Mouse (Mus musculus): ENCODE measurements around the gene Glud1. TPM values are rescaled to one million over a fixed set of nuclear protein-coding genes. Genes with fewer than 3 reads are reported as not detected.
"Not testable (repeated sequence)": the region's sequence is repeated elsewhere in the genome, so short reads cannot be mapped to it uniquely, and the experiment has no call there.

Gene Glud1
- polyA plus RNA-seq, 1 experiment from 2014 or later = 78.8 TPM

GRCm38 (mm10) chr14:34357671-34358455 lies 47.3 kb downstream of the Glud1 start:
- Histone ChIP-seq H3K27me3 (peaks cover 9% of the 10 kb centered on the region), H3K9ac (no peak overlapping the region; the same call in 1 of the 2 replicates), H3K4me2 (replicated peaks) (no peak overlapping the region), H3K4me1 (no peaks in the 10 kb centered on the region), H3K9me3 (no peaks in the 10 kb centered on the region), H3K27ac (no peak overlapping the region), H3K4me3 (no peak overlapping the region), H3K36me3 (no peaks in the 10 kb centered on the region)
- WGBS = 82% methylated on average over 7 of the region's 7 CpGs
- no peak for ATAC-seq (ENCODE audit: low FRiP score, low read depth)

- Histone ChIP-seq H3K9me3 (no peaks in the 10 kb centered on the region), H3K36me3 (no peaks in the 10 kb centered on the region), H3K27ac (no peak overlapping the region), H3K4me2 (replicated peaks) (no peak overlapping the region), H3K9ac (no peak overlapping the region), H3K4me1 (peaks cover 10% of the 10 kb centered on the region), H3K4me3 (no peak overlapping the region), H3K27me3 (peaks cover 24% of the 10 kb centered on the region)
- ATAC-seq (ENCODE audit: low FRiP score, low read depth) = no peak
- WGBS = 54% methylated on average over 5 of the region's 5 CpGs
These were observed 49.2 kb downstream of the Glud1 start for GRCm38 (mm10) chr14:34359676-34360244.

GRCm38 (mm10) chr14:34360251-34360650 lies 49.7 kb downstream of the Glud1 start:
- ATAC-seq (ENCODE audit: low FRiP score, low read depth) = no peak
- H3K27me3 ChIP-seq = peaks cover 24% of the 10 kb centered on the region
- peaks cover 10% of the 10 kb centered on the region for H3K4me1 ChIP-seq
- no peak overlapping the region for H3K27ac ChIP-seq
- H3K4me3 ChIP-seq = no peak overlapping the region
- H3K9ac ChIP-seq = no peak overlapping the region
- 52% methylated on average over 6 of the region's 6 CpGs for WGBS
- no peak overlapping the region for H3K4me2 ChIP-seq (replicated peaks)
- no peaks in the 10 kb centered on the region for H3K9me3 ChIP-seq
- H3K36me3 ChIP-seq = no peaks in the 10 kb centered on the region

- H3K27me3 ChIP-seq = peaks cover 24% of the 10 kb centered on the region
These were observed 51.6 kb downstream of the Glud1 start for GRCm38 (mm10) chr14:34362135-34362534.

GRCm38 (mm10) chr14:34362726-34363445 lies 52.4 kb downstream of the Glud1 start:
- ATAC-seq (ENCODE audit: low FRiP score, low read depth) = peak; percentile 63; the same call in 1 of the 2 replicates
- no peak overlapping the region for H3K27ac ChIP-seq

More at GRCm38 (mm10) chr14:34362135-34362534, 51.6 kb downstream of the Glud1 start:
- no peak for ATAC-seq (ENCODE audit: low FRiP score, low read depth)
- no peaks in the 10 kb centered on the region for H3K9me3 ChIP-seq
- H3K36me3 ChIP-seq = no peaks in the 10 kb centered on the region
- H3K4me1 ChIP-seq = peaks cover 10% of the 10 kb centered on the region
- H3K9ac ChIP-seq = no peak overlapping the region
- no peak overlapping the region for H3K4me3 ChIP-seq
- no peak overlapping the region for H3K27ac ChIP-seq
- 76% methylated on average over 4 of the region's 4 CpGs for WGBS
- no peak overlapping the region for H3K4me2 ChIP-seq (replicated peaks)

GRCm38 (mm10) chr14:34363490-34364253 lies 53.1 kb downstream of the Glud1 start:
- Histone ChIP-seq H3K4me1 (peaks cover 10% of the 10 kb centered on the region), H3K4me3 (peak overlapping the region; percentile 45), H3K27me3 (peaks cover 24% of the 10 kb centered on the region), H3K36me3 (no peaks in the 10 kb centered on the region), H3K9me3 (no peaks in the 10 kb centered on the region), H3K4me2 (replicated peaks) (peak overlapping the region; percentile 85), H3K9ac (peak overlapping the region; percentile 59), H3K27ac (no peak overlapping the region)
- WGBS = 3% methylated on average over 32 of the region's 32 CpGs
- peak; percentile 68 for ATAC-seq (ENCODE audit: low FRiP score, low read depth)

More at GRCm38 (mm10) chr14:34362726-34363445, 52.4 kb downstream of the Glud1 start:
- H3K36me3 ChIP-seq = no peaks in the 10 kb centered on the region
- 31% methylated on average over 18 of the region's 18 CpGs for WGBS
- peaks cover 24% of the 10 kb centered on the region for H3K27me3 ChIP-seq
- H3K4me2 ChIP-seq (replicated peaks) = peak overlapping the region; percentile 85
- H3K9me3 ChIP-seq = no peaks in the 10 kb centered on the region
- H3K4me1 ChIP-seq = peaks cover 10% of the 10 kb centered on the region
- no peak overlapping the region for H3K9ac ChIP-seq
- peak overlapping the region; percentile 45 for H3K4me3 ChIP-seq

GRCm38 (mm10) chr14:34364254-34365146 lies 54.0 kb downstream of the Glud1 start:
- H3K36me3 ChIP-seq, H3K27ac ChIP-seq, H3K9me3 ChIP-seq: not testable (repeated sequence)
- Histone ChIP-seq H3K4me3 (peak overlapping the region; percentile 45), H3K4me1 (peaks cover 10% of the 10 kb centered on the region), H3K9ac (peak overlapping the region; percentile 59; the same call in 1 of the 2 replicates), H3K27me3 (peaks cover 24% of the 10 kb centered on the region), H3K4me2 (replicated peaks) (peak overlapping the region; percentile 85)
- 0 out of 2 replicates have a peak, but pooled peaks have one; percentile 2 for ATAC-seq (ENCODE audit: low FRiP score, low read depth)
- WGBS = 78% methylated on average over 15 of the region's 15 CpGs

GRCm38 (mm10) chr14:34365147-34365507 lies 54.6 kb downstream of the Glud1 start:
- Histone ChIP-seq H3K36me3 (no peaks in the 10 kb centered on the region), H3K4me3 (no peak overlapping the region), H3K4me2 (replicated peaks) (no peak overlapping the region), H3K4me1 (peaks cover 10% of the 10 kb centered on the region), H3K27ac (no peak overlapping the region), H3K9me3 (no peaks in the 10 kb centered on the region), H3K9ac (no peak overlapping the region), H3K27me3 (peaks cover 24% of the 10 kb centered on the region)
- 85% methylated on average over 2 of the region's 2 CpGs for WGBS
- no peak for ATAC-seq (ENCODE audit: low FRiP score, low read depth)

GRCm38 (mm10) chr14:34370203-34370602 lies 59.7 kb downstream of the Glud1 start:
- Histone ChIP-seq H3K4me3 (no peak overlapping the region), H3K4me1 (peaks cover 9% of the 10 kb centered on the region), H3K4me2 (replicated peaks) (no peak overlapping the region), H3K27me3 (no peaks in the 10 kb centered on the region), H3K9me3 (no peaks in the 10 kb centered on the region), H3K9ac (no peak overlapping the region), H3K27ac (no peak overlapping the region), H3K36me3 (no peaks in the 10 kb centered on the region)
- ATAC-seq (ENCODE audit: low FRiP score, low read depth) = no peak
- WGBS = 49% methylated on average over 3 of the region's 3 CpGs

GRCm38 (mm10) chr14:34370921-34371320 lies 60.4 kb downstream of the Glud1 start:
- Histone ChIP-seq H3K27ac (no peak overlapping the region), H3K27me3 (no peaks in the 10 kb centered on the region), H3K9ac (no peak overlapping the region), H3K36me3 (no peaks in the 10 kb centered on the region), H3K9me3 (no peaks in the 10 kb centered on the region), H3K4me3 (no peak overlapping the region), H3K4me2 (replicated peaks) (no peak overlapping the region), H3K4me1 (peaks cover 11% of the 10 kb centered on the region)
- ATAC-seq (ENCODE audit: low FRiP score, low read depth) = no peak
- WGBS = 90% methylated on average over 3 of the region's 3 CpGs

- Histone ChIP-seq H3K36me3 (no peaks in the 10 kb centered on the region), H3K9me3 (no peaks in the 10 kb centered on the region), H3K27ac (no peak overlapping the region), H3K4me1 (peaks cover 20% of the 10 kb centered on the region), H3K27me3 (no peaks in the 10 kb centered on the region), H3K9ac (no peak overlapping the region), H3K4me3 (no peak overlapping the region), H3K4me2 (replicated peaks) (no peak overlapping the region)
- 66% methylated on average over 2 of the region's 2 CpGs for WGBS
- ATAC-seq (ENCODE audit: low FRiP score, low read depth) = no peak
These were observed 61.2 kb downstream of the Glud1 start for GRCm38 (mm10) chr14:34371763-34372162.

All from limb, embryonic 13.5 days (tissue).